Mouse (Mus musculus) G1E (cell line): Measurements from ENCODE around the gene Cd93.

Source experiments
- CTCF ChIP-seq: IDR thresholded peaks from 2 replicates; pipeline ENCODE4 v1.5.1; 2012; ENCODE audit warnings: low read depth, low read length, inconsistent platforms, mixed read lengths
- GATA1 ChIP-seq: IDR thresholded peaks from 2 replicates; pipeline ENCODE4 v1.6.1; 2012; ENCODE audit warnings: borderline replicate concordance, low read length, inconsistent platforms, mixed read lengths
- GATA2 ChIP-seq: IDR thresholded peaks from 2 replicates; pipeline ENCODE4 v1.6.1; 2012; ENCODE audit warnings: low read depth, low read length, inconsistent platforms, borderline replicate concordance
- POLR2AphosphoS5 ChIP-seq: IDR thresholded peaks from 2 replicates; pipeline ENCODE4 v1.6.1; 2012; ENCODE audit warnings: low read depth, low read length, inconsistent platforms; ENCODE audit not compliant: insufficient replicate concordance

DNA sequence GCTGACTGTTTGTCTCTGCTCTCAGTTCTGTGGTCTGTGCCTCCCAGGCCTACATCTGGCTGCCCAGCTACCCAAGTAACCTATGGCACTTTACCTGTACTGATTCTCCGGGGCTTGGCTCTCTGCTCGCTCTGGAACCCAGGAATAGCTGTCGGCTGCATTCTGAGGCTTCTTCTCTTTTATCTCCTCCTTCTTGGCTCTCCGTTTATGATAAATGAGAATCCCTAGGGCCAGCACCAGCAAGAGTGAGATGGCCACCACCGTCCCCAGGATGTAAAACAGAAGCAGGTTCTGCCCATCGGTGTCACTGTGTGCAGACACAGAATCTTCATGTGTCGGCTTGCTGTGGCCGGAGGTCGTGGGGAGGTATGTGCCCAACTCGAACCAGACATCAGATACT is 1.9 kb downstream of the Cd93 start:
- no peak for TF ChIP-seq CTCF
- no peak for TF ChIP-seq GATA1
- no peak for TF ChIP-seq POLR2AphosphoS5
- TF ChIP-seq GATA2, result no peak
